Mouse (Mus musculus) MN1 (cell line): ENCODE data around the gene Mgl2.
"Not testable (repeated sequence)": the region's sequence is repeated elsewhere in the genome, so short reads cannot be mapped to it uniquely, and the experiment has no call there.

ENCODE experiments used
- DNase-seq: peaks from one replicate; pipeline ENCODE4 v3.0.0-alpha.2; 2016; ENCODE audit warnings: low spot score

Mgl2 gene

GRCm38 (mm10) chr11:70129926-70130379 is at the start of gene Mgl2:
Mgl2 (plus strand) TSS chr11:70130329.
- DNase-seq, result no peak

GRCm38 (mm10) chr11:70080803-70081590 is 49.1 kb upstream of the Mgl2 start:
- DNase-seq, result no peak

GRCm38 (mm10) chr11:70084563-70084962 is 45.6 kb upstream of the Mgl2 start:
- no peak for DNase-seq

DNA sequence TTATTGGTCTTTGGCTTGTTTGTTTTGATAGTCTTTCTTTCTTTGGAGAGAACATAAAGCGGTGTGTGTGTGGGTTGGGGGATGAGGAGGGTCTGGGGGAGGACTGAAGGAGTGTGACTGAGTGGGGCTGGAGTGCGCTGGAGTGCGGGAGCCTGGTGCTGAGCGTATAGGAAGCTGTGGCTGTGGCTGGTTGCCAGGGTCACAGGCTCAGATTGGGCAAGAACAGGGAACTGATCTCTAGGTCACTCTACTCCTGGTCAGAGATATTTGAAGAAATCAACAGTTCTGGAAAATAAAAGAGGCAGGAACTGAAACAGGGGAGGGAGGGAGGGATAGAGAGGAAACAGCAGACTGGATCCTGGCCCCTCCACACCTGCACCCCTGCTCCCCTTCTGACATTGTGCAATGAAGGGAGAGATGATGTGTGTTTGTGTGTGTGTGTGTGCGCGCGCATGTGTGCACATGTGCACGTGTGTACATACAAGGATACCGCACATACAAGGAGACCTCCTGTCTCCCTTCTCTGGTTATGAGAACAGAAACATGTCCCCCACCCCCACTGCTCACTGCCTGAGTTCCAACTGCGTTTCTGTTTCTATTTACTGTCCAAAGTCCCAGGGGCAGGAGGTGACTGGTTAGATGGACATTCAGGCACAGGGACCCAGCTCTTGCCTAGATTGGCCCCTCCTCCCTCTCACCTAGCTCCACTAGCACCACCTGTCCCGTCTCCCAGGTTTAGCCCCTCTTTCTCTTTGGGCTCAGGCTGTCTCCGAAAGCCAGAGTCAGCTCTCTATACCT is 37.9 kb upstream of the Mgl2 start, which contains the start of gene Asgr2:
Gene Asgr2 (plus strand): TSS at position 659 of the 798 bp plus-strand sequence.
- no peak for DNase-seq

DNA sequence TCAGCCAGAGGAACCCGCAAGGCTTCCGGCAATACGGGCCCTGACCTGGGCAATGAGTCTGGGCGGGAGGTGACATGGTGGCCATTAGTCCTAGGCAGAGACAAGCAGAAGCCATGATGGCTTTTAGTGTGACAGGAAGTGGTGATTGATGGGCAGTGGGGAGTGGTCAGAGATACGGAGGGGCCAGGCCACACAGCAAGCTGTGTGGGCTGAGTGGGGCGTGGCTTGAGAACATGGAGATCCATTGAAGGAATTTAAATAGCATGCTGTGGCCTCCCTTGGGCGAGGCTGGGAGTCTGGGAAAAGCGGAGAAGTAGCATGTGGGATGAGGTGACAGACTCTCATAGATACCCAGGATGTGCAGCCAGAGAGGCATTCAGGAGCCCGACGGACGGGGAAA is 32.7 kb upstream of the Mgl2 start:
- no peak for DNase-seq

DNA sequence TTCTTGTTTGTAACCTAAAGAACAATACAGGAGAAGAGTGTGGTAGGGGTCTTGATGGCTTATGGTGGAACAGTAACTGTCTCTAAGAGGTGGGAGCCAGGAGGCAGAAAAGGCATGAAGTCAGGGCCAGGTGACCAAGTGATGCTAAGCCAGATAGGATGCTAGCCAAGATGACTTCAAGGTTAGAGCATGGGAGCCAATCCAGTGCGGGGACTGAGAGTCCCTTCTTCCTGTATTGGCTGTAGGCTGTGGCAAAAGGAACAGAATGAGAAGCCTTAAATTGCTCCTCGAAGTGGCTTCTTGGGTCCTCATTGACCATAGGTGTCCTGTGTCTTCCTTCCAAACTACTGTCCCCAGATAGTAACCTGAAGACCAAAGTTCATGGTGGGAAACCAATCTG is 31.0 kb upstream of the Mgl2 start:
- DNase-seq, result no peak

GRCm38 (mm10) chr11:70099809-70100208 is 30.3 kb upstream of the Mgl2 start:
- no peak for DNase-seq

- DNase-seq, result no peak
Measured at GRCm38 (mm10) chr11:70103701-70104315, 26.3 kb upstream of the Mgl2 start.

DNA sequence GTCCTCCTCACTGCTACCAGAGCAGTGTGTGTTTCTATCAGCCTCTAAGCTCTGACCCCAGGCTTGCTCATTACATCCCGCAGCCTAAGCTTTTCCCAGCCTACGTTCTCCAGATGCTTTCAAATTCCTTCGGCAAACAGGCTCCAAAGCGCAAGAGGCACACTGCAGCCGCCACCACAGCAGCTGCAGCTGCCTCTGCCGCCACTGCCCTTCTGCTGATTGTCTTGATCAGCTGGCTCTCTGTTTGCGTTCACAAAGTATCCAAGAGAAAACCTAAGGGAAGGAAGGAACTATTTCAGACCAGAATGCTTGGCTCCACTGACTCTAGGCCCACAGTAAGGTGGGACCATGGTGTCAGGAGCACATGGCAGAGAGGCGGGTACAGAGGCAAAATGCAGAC is 23.0 kb upstream of the Mgl2 start:
- DNase-seq, result no peak

DNA sequence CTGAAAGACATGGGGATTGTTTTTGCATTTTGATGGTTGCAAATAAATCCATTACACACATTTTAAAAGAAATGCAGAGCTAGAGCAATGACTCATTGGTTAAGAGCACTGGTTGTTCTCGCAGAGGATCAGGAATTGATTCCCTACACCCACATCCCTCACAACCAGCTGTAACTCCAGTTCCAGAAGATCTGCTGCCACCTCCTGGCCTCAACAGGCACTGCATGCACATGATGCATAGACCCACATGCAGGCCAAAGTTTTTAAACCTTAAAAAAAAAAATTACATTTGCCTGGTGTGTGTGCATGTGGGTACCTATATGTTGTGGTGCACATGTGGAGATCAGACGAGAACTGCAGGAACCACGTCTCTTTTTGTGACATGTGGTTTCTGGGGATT is 20.0 kb upstream of the Mgl2 start:
- no peak for DNase-seq

DNA sequence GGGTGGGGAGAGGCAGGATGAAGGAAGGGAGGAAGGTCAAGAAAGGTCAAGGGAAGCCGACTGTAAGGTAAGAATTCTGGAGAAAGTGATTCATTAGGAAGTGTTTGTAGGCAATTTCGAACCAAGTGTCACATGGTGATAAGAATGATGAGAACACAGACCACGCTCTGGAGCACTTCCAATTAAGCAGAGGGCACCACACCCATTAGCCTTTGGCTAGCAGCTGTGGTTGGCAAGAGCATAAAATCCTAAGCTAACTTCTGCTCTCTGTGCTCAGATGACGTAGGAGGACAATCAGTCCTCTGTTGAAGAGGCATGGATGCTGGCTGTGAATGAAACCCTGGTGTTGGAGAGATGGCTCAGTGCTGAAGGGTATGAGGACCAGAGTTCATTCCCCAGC is 15.6 kb upstream of the Mgl2 start:
- no peak for DNase-seq

- no peak for DNase-seq
Measured at GRCm38 (mm10) chr11:70115901-70116300, 14.2 kb upstream of the Mgl2 start.

- not testable (repeated sequence) for DNase-seq
Measured at GRCm38 (mm10) chr11:70135001-70135400, 4.9 kb downstream of the Mgl2 start.

- DNase-seq, result not testable (repeated sequence)
Measured at GRCm38 (mm10) chr11:70135925-70136324, 5.8 kb downstream of the Mgl2 start.

- DNase-seq, result no peak
Measured at GRCm38 (mm10) chr11:70139171-70139570, 9.0 kb downstream of the Mgl2 start.

DNA sequence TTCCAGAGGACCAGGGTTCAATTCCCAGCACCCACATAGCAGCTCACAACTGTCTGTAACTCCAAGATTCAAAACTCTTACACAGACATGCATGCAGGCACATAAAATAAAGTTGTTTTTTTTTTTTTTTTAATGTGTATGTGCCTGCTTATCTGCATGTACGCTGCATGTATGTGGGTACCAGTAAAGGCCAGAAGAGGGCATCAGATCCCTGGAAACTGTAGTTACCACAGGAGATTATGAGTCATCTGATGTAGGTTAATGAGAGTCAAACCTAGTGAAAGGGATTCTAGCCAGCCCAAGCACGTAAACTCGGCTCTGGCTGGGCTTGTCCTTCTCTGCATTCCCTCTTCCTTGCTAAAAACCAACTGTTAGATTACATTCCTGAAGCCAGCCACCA is 20.9 kb downstream of the Mgl2 start:
- no peak for DNase-seq

- DNase-seq, result not testable (repeated sequence)
Measured at GRCm38 (mm10) chr11:70155897-70156296, 25.8 kb downstream of the Mgl2 start, which contains the start of gene Clec10a. Clec10a (plus strand) TSS chr11:70156197.

DNA sequence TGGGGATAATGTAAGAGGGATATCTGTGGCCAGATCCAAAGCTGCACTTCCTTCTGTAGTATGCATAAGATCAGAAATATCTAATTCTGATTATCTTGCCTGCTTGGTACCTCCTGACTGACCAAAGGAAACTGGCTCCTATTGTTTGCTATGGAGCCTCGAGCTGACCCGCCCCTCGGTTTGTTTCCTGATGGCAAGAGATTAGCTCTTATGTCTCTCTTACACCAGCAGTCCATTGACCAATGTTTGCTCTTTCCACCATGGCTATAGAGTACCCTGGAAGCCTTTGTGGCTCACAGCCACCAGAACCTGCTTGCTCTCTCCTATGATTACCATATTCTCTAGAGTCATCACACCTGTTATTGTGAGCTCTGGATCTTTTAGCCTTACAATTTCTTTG is 32.2 kb downstream of the Mgl2 start:
- DNase-seq, result no peak

DNA sequence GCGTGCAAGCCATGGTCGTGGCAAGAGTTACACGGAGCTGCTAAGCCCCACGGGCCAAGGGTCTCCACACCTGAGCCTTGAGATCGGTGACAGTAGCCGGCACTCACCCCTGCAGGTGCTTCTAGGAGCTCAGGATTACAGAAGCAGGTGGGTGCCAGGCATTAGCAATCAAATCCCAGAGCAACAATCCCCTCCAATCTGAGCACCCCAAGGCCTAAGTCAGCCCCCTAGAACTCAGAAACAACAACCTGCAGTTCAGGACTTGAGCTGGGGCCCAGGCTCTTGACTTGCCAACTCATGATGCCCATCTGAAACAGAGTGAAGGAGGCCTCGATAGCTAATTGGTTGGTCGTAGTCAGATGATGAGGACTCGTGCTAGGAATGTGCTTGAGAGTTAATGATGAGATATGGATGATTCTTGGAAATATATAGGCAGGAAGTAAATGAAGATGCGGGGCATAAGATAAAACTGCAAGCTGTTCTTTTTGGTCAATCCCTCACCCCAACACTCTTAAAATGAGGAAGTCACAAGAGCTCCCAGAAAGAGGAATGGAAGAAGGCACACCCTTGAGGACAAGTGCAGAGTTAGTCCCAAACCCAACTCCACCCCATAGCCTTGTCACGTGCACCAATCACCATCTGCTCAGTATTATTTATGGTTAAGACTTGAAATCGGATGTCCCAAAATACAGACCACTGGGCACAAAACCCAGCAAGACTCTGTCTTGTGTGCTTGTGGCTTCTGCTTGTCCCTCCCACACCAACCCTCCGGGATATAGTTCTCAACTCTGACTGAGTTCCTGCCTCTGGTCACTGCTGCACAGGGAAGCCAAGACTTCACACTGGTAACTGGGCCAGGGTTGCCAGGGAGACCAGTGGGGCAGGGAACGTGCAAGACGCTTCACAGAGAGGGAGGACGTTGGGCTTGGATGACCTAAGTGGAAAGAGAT is 36.1 kb downstream of the Mgl2 start:
- DNase-seq, result peak; percentile 17

DNA sequence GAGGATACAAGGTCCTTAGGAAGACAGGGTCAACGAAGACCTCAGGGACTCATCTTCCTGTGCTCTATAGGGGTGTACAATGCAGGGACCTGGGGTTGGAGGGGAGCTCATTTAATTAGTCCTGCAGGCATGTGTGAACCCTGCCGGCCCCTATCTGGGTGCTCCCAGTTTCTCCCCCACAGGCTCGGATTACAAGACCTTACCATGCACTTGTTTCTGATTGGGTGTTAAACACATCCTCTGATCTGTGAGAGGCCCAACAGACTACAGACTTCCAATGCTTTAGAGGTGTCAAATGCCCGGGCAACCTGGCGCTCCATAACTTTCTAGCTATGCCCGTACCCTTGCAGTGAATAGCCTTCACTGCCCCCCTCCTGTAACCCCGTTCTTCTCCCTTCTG is 38.0 kb downstream of the Mgl2 start:
- no peak for DNase-seq

GRCm38 (mm10) chr11:70169471-70169870 is 39.3 kb downstream of the Mgl2 start:
- DNase-seq, result not testable (repeated sequence)
